Mouse (Mus musculus) inflammation-experienced regulatory T-cells, adult 6 months (primary cell): ENCODE data around the gene Orc4. TPM values are rescaled to one million over a fixed set of nuclear protein-coding genes. Genes with fewer than 3 reads are reported as not detected.
"Not testable (repeated sequence)": the region's sequence is repeated elsewhere in the genome, so short reads cannot be mapped to it uniquely, and the experiment has no call there.

Experiments used
- ATAC-seq: one replicate; pipeline ENCODE4 v1.8.0; 2017
- polyA plus RNA-seq, 3 experiments: library from polyadenylated mRNA; unstranded; fragments of 100-300 nt; shearing (Covaris generic); gene quantifications; one replicate each; pipeline ENCODE4 v1.2.1; 2017

The Orc4 gene
- 100 to 1,000 TPM in 2 of 3 experiments, 10 to 100 TPM in 1; 95.1 to 114 (median 114) TPM for polyA plus RNA-seq

DNA sequence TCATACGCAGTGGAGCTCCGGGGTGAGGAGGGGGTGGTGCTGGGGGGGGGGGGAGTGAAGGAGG is at the start of gene Orc4:
Gene Orc4 (minus strand): TSS at position 26 of the 64 bp plus-strand sequence.
- ATAC-seq: no peak

DNA sequence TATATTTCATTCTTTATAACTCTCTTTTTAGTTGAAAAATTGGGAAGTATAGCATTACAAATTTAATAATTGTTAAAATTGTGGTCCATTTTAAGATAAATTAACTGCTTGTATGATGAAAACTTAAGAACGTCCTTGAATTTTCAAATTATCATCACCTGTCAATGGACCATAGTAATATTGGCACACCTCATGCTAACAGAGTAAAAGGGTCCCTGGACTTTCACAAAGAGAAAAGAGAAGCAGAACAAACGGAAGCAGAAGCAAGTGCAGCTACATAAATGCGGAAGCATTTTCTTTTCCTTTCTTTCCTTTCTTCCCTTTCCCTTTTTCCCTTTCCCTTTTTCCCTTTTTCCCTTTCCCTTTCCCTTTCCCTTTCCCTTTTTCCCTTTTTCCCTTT is 40.2 kb upstream of the Orc4 start:
- ATAC-seq: peak; percentile 57

DNA sequence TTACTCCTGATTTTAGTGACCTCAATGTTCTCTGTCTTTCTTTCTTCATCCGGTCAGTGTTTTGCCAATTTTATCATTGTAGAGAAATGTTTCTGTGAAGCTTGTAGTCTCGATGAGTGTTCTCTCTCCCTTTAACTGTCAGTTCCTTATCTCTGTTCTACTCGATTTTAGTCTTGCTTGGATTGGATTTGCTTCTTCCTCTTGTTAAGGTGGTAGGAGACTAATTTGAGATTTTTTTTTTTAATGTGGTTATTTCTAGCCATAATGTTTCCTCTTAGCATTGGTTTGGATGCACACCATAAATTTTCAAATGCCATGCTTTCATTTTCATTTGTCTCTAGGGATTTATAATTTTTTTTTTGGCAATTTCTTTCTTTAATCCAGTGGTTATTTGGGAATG is 28.8 kb upstream of the Orc4 start:
- ATAC-seq: no peak

DNA sequence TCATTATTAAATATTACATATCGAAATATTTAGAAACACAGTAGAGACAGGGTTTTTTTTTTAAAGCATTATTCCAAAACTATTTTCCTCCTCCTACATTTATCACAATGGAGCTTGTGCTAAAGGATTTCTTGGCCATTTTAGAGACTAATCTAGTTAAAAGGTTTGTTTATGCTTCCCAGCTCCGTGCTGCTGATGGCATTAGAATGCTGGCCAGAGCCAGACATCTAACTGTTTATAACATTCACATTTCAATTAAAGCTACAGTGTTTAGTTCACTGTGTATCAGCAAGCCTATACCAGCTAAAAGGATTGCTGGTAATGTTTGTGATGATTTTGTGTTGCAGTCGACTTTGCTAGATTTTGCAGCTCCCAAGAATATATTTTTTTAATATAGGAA is 6.5 kb upstream of the Orc4 start:
- no peak for ATAC-seq

DNA sequence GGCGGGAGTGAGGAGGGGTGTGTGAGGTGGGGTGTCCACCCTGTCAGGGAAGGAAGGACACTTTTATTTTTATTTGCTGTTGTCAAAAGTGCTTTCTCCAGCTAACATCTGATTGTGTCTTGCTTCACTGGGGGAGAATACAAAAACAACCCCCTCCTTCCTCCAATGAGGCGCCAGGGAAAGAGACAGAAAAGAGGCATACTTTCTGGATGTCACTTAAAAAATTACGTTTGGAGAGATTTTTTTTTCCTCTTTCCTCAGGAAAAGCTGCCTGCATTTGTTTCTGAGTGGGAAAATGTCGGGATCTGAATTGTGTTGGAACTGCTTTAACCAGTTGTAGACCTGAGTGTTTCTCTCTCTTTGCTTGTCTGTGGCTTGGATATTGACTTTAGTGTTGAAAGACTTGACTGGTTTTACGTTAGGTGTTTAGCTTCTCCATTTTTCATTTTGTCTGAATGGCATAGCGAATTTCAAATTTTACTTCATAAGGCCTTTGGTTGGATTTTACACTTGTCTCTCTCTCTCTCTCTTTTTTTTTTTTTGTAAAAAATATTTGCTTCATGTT is 321 bp upstream of the Orc4 start:
- ATAC-seq: no peak

DNA sequence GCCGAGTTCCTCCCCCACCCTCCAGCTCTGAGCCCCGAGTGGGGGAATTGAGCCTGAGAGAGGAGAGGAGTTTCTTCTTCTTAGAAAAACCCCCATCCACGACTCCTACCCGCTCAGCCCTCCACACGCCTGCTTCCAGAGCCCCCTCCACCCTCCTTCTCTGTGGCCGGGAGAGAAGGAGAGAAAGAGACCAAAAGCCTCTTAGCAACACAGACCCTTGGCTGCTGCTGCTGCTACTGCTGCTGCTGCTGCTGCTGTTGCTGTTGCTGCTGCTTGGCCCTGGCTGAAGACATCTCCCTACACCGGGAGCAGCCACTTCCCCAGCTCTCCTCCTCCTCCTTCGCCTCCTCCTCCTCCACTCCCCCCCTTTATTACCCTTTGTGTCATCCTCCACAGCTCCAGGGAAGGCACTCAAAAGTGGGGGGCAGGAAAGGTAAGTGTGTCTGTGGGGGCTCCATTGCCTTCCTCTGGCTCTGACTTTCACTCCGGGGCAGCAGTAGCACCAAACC is 280 bp downstream of the Orc4 start:
- peak; percentile 4 for ATAC-seq

DNA sequence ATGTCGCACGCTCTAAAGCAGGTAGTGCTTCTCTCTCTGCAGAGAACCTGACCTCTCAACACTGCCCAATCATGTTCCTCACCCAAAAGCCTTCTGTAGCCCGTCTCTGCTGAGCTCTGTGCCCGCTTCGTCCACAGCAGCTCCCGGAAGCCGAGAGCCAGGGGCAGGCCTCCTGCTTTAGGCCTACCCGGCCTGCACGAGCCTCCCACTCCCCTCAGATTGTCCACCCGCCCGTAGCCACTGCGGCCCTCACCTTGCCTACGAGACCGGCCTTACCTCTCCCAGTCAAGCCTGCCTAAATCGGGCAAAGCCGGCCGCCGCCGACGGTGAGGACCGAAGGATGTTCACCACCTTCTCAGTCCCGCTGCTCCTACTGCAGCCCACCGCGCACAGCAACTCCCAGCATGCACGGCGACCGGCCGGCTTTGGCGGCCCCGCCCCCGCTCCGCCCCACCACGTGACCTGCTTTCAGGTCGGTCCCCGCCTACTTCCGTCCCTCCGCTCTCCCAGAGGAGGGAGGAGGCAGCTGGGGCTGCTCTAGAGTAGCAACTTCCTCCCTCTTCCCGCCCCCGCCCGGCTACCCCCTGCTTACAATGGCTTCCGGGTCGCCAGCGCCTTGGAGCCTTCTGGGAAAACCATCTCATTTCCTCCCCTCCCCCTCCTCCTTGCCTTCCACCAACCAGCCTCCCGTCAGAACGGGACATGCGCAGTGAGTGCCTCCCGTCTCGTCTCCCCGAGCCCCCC is 1.1 kb downstream of the Orc4 start, which contains the start of gene Mbd5:
Gene Mbd5 (plus strand): TSS at position 668 of the 744 bp plus-strand sequence.
- ATAC-seq: peak; percentile 95

DNA sequence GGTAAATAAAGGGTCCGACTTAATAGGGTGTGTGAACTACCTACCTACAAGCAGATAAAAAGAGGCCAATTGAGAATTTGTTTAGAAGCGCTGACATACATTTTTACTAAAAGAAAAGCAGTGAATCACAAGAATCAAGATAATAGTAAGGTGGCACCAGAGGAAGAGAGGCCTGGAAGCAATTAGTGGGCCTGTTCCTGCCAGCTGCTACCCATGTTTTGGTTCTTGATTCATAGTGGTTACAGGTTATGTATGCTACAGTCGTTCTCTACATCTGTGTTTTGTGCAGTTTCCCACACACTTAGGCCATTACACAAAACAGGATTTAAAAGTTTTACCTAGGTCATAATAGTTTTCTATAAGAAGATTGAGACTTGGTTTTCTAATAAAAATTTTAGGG is 2.3 kb downstream of the Orc4 start:
- ATAC-seq: no peak

DNA sequence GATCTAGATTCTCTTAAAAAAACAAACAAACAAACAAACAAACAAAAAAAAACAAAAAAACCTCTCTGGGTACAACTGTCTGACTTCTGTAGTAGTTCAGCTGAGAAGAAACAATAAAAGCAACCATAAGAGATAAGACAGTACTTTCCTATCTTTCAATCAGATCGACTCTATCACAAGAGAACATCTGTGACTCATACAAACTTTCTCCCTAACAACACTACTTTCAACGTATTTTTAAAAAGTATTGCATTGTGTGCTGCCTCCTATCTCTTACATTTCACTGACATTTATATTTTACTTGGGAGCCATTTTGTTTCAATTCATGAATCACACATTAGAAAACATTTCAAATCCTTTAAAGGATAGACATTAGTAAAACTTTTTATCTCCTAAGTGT is 15.0 kb downstream of the Orc4 start:
- ATAC-seq: peak; percentile 48

DNA sequence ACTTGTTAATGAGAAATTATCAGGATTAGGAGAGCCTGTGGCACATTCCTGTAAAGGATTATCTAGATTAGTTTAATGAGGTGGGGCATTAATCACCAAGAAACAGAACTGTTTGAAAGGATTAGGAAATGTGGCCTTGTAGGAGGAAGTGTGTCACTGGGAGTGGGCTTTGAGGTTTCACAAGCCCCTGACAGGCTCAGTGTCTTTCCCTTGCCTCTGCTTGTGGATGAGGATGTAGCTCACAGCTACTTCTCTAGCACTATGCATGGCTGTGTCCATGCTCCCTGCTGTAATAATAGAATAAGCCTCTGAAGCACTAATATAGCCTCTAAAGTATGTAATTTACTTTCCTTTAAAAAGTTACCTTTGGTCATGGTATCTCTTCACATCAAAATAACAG is 34.2 kb downstream of the Orc4 start:
- no peak for ATAC-seq

DNA sequence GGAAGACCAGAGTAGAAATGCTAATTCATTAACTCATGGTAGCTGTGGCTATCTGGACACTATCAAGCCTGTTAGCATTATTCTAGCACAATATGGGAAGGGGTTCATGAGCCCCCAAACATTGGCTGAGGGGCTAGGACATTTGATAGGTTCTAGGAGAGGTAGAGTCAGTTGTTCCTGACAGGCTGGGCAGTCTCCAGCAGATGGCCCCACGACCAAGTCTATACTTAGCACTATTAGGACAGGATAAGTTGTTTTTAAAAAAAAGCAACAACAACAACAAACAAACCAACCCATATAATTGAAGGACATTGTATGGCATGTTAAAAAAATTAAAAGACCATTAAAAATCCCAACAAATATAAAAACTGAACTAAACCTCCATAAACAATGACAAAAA is 35.9 kb downstream of the Orc4 start:
- ATAC-seq: no peak

DNA sequence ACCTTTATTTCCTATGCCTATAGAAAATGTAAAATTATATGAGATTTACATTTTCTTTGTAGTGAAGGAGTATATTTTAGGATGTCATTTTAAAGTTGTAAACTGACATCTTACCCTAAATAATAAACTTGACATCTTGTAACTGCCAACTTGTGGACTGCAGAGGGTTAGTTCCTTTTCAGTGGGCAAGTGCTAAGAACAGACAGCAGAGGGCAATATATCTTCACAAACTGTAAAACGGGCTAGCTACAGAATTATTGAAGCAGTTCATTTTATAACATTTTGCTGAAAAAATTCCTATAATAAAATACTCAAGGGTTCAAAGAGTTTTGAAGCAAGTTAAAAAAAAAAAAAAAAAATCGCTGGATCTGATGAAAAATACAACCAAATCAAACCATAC is 41.2 kb downstream of the Orc4 start:
- peak; percentile 79 for ATAC-seq

DNA sequence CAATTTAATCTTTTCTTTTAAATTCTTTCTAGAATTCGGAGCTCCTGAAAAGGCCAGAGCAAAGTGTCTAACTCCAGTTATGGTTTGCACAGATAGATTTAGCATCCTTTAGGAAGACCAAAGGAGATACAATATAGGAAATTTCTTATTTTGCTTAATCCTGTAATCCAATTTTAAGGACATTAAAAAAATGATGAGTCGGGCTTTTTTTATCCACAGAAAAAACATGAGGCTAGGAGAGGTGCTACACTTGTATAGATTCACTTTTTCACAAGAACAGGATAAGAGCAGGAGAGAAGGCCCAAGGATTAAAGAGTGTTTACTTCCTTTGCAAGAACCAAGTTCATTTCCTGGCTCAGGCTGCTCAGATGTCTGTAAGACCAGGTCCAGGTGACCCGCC is 54.9 kb downstream of the Orc4 start:
- no peak for ATAC-seq

DNA sequence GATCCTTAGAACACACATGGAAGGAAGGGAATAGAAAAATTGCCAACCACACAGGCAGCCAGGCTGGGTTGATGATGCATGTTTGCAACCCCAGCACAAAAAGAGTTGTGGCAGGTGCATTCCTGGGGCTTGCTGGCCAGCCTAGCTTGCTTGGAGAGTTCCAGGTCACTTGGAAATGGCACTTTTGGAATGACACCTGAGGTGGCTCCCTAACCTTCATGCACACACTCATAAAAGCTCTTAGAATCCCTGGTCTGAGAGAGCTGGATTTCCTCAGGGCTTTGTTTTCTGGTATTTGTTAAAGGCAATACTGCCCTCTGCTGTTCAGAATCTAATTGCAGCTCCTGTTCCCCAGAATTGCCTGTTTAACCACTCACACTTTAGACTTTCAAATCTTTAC is 64.1 kb downstream of the Orc4 start:
- ATAC-seq: peak; percentile 91

DNA sequence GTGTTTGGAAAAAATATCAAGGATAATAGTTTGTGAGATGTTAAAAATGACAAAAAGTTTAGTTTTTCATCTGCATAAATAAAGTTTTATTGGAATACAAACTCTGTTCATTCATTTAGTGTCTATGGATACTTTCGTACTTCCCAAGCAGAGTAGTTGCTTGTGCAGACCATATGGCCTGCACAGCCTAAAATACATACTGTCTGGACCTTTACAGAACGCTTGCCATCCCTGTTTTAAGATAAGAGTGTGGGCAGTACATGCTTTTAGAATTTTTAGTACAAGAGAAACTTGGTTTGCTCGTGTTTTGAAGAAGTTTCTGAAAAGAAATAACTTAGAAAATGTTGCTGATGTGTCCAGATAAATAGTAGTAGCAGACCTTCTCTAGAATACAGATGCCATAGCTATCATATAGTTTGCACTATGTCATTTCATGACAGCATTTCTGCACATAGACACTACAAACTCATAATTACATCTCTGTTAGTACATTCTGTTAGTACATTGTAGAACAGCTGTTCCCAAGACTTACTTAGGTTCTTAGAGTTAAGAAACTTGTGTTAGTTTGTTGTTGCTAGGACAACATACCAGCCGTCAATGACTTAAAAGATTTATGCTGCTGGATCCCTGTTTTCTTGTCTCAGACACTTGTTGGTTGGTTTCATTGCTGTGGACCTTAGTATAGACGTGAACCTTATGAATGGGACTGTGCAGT is 81.7 kb downstream of the Orc4 start:
- ATAC-seq: no peak

DNA sequence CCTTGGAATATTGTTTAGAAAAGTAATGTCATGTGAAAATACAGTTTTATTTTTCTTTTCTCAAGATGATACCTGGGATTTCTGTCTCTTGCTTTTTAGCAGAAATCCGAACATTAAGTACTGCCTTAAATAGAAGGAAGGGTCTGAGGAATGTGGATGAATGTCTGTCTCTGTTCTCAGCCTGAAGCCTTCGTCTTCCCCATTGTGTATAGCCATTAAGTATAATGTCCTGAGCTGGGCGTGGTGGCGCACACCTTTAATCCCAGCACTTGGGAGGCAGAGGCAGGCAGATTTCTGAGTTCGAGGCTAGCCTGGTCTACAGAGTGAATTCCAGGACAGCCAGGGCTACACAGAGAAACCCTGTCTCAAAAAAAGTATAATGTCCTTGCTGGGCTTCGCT is 84.5 kb downstream of the Orc4 start:
- ATAC-seq: not testable (repeated sequence)

Other genes starting within 250 kb of the Orc4 start
- 1 to 10 TPM; 2.1 to 3.4 (median 3.1) TPM for gene Acvr2a, start 136.2 kb downstream of the Orc4 start, polyA plus RNA-seq
- 10 to 100 TPM; 20.2 to 32.2 (median 22.8) TPM for gene Mbd5, start 769 bp downstream of the Orc4 start, polyA plus RNA-seq